Mouse (Mus musculus): Measurements from ENCODE around the gene Axin1. TPM values are rescaled to one million over a fixed set of nuclear protein-coding genes. Genes with fewer than 3 reads are reported as not detected.

The Axin1 gene
- polyA plus RNA-seq, 1 experiment from 2014 or later = 17.9 TPM

GRCm38 (mm10) chr17:26124560-26124959, 13.9 kb upstream of the Axin1 start:
- Histone ChIP-seq H3K4me2 (ENCODE audit: low read depth, low read length) (peak overlapping the region; percentile 79), H3K4me1 (ENCODE audit: control insufficient read depth, insufficient read depth, low read length) (peaks cover 6% of the 10 kb centered on the region; the same call in 1 of the 2 replicates), H3K9me3 (replicated peaks; ENCODE audit: control insufficient read depth, low read length) (no peaks in the 10 kb centered on the region), H3K36me3 (replicated peaks; ENCODE audit: control insufficient read depth, insufficient read depth, low read depth, low read length) (peaks cover 8% of the 10 kb centered on the region), H3K4me3 (ENCODE audit: low read depth, low read length) (peak overlapping the region; percentile 64), H3K9ac (replicated peaks; ENCODE audit: low read length) (peak overlapping the region; percentile 56; the same call in 1 of the 2 replicates), H3K27me3 (ENCODE audit: control insufficient read depth, insufficient read depth, low read length) (no peaks in the 10 kb centered on the region), H3K27ac (replicated peaks; ENCODE audit: low read depth, low read length) (no peak overlapping the region)
- WGBS = 87% methylated on average over 7 of the region's 7 CpGs
- no peak for ATAC-seq (replicated peaks; ENCODE audit: insufficient number of reproducible peaks, low FRiP score, low TSS enrichment, low read depth)
- no peak for DNase-seq (ENCODE audit: low spot score)

- ATAC-seq (replicated peaks; ENCODE audit: insufficient number of reproducible peaks, low FRiP score, low TSS enrichment, low read depth) (no peak), DNase-seq (ENCODE audit: low spot score) (no peak)
- peaks cover 6% of the 10 kb centered on the region; the same call in 1 of the 2 replicates for H3K4me1 ChIP-seq (ENCODE audit: control insufficient read depth, insufficient read depth, low read length)
- 95% methylated on average over 10 of the region's 10 CpGs for WGBS
- no peak overlapping the region for H3K4me3 ChIP-seq (ENCODE audit: low read depth, low read length)
- H3K4me2 ChIP-seq (ENCODE audit: low read depth, low read length) = no peak overlapping the region
- H3K27ac ChIP-seq (replicated peaks; ENCODE audit: low read depth, low read length) = no peak overlapping the region
- H3K9me3 ChIP-seq (replicated peaks; ENCODE audit: control insufficient read depth, low read length) = no peaks in the 10 kb centered on the region
- no peak overlapping the region for H3K9ac ChIP-seq (replicated peaks; ENCODE audit: low read length)
- no peaks in the 10 kb centered on the region for H3K27me3 ChIP-seq (ENCODE audit: control insufficient read depth, insufficient read depth, low read length)
- H3K36me3 ChIP-seq (replicated peaks; ENCODE audit: control insufficient read depth, insufficient read depth, low read depth, low read length) = peaks cover 11% of the 10 kb centered on the region
Measured at GRCm38 (mm10) chr17:26125226-26125625, 13.3 kb upstream of the Axin1 start.

GRCm38 (mm10) chr17:26131062-26131732, 7.3 kb upstream of the Axin1 start:
- no peak for ATAC-seq (replicated peaks; ENCODE audit: insufficient number of reproducible peaks, low FRiP score, low TSS enrichment, low read depth)
- no peak overlapping the region for H3K9ac ChIP-seq (replicated peaks; ENCODE audit: low read length)
- no peak overlapping the region for H3K27ac ChIP-seq (replicated peaks; ENCODE audit: low read depth, low read length)
- peaks cover 8% of the 10 kb centered on the region for H3K36me3 ChIP-seq (replicated peaks; ENCODE audit: control insufficient read depth, insufficient read depth, low read depth, low read length)
- no peaks in the 10 kb centered on the region for H3K9me3 ChIP-seq (replicated peaks; ENCODE audit: control insufficient read depth, low read length)
- H3K4me3 ChIP-seq (ENCODE audit: low read depth, low read length) = no peak overlapping the region
- no peaks in the 10 kb centered on the region for H3K4me1 ChIP-seq (ENCODE audit: control insufficient read depth, insufficient read depth, low read length)
- DNase-seq (ENCODE audit: low spot score) = no peak
- 83% methylated on average over 18 of the region's 18 CpGs for WGBS
- no peaks in the 10 kb centered on the region for H3K27me3 ChIP-seq (ENCODE audit: control insufficient read depth, insufficient read depth, low read length)
- no peak overlapping the region for H3K4me2 ChIP-seq (ENCODE audit: low read depth, low read length)

GRCm38 (mm10) chr17:26131856-26132853, 6.3 kb upstream of the Axin1 start:
- Histone ChIP-seq H3K4me3 (ENCODE audit: low read depth, low read length) (no peak overlapping the region), H3K36me3 (replicated peaks; ENCODE audit: control insufficient read depth, insufficient read depth, low read depth, low read length) (peaks cover 5% of the 10 kb centered on the region), H3K4me1 (ENCODE audit: control insufficient read depth, insufficient read depth, low read length) (no peaks in the 10 kb centered on the region), H3K4me2 (ENCODE audit: low read depth, low read length) (no peak overlapping the region), H3K9ac (replicated peaks; ENCODE audit: low read length) (no peak overlapping the region), H3K27me3 (ENCODE audit: control insufficient read depth, insufficient read depth, low read length) (no peaks in the 10 kb centered on the region), H3K9me3 (replicated peaks; ENCODE audit: control insufficient read depth, low read length) (no peaks in the 10 kb centered on the region), H3K27ac (replicated peaks; ENCODE audit: low read depth, low read length) (no peak overlapping the region)
- 86% methylated on average over 18 of the region's 18 CpGs for WGBS
- ATAC-seq (replicated peaks; ENCODE audit: insufficient number of reproducible peaks, low FRiP score, low TSS enrichment, low read depth) = no peak
- DNase-seq (ENCODE audit: low spot score) = no peak

GRCm38 (mm10) chr17:26137106-26137750, 1.3 kb upstream of the Axin1 start:
- no peaks in the 10 kb centered on the region for H3K9me3 ChIP-seq (replicated peaks; ENCODE audit: control insufficient read depth, low read length)
- WGBS = 85% methylated on average over 11 of the region's 11 CpGs
- no peak overlapping the region for H3K9ac ChIP-seq (replicated peaks; ENCODE audit: low read length)
- ATAC-seq (replicated peaks; ENCODE audit: insufficient number of reproducible peaks, low FRiP score, low TSS enrichment, low read depth) (no peak), DNase-seq (ENCODE audit: low spot score) (no peak)
- H3K27ac ChIP-seq (replicated peaks; ENCODE audit: low read depth, low read length) = no peak overlapping the region
- H3K36me3 ChIP-seq (replicated peaks; ENCODE audit: control insufficient read depth, insufficient read depth, low read depth, low read length) = no peaks in the 10 kb centered on the region
- H3K27me3 ChIP-seq (ENCODE audit: control insufficient read depth, insufficient read depth, low read length) = no peaks in the 10 kb centered on the region
- no peak overlapping the region for H3K4me3 ChIP-seq (ENCODE audit: low read depth, low read length)
- H3K4me1 ChIP-seq (ENCODE audit: control insufficient read depth, insufficient read depth, low read length) = peaks cover 3% of the 10 kb centered on the region; the same call in 1 of the 2 replicates
- H3K4me2 ChIP-seq (ENCODE audit: low read depth, low read length) = no peak overlapping the region

- Histone ChIP-seq H3K36me3 (replicated peaks; ENCODE audit: control insufficient read depth, insufficient read depth, low read depth, low read length) (peaks cover under 1% of the 10 kb centered on the region), H3K4me2 (ENCODE audit: low read depth, low read length) (peak overlapping the region; percentile 57), H3K27ac (replicated peaks; ENCODE audit: low read depth, low read length) (no peak overlapping the region), H3K27me3 (ENCODE audit: control insufficient read depth, insufficient read depth, low read length) (no peaks in the 10 kb centered on the region), H3K4me3 (ENCODE audit: low read depth, low read length) (peak overlapping the region; percentile 87), H3K9ac (replicated peaks; ENCODE audit: low read length) (peak overlapping the region; percentile 58; the same call in 1 of the 2 replicates), H3K9me3 (replicated peaks; ENCODE audit: control insufficient read depth, low read length) (no peaks in the 10 kb centered on the region), H3K4me1 (ENCODE audit: control insufficient read depth, insufficient read depth, low read length) (peaks cover 3% of the 10 kb centered on the region; the same call in 1 of the 2 replicates)
- ATAC-seq (replicated peaks; ENCODE audit: insufficient number of reproducible peaks, low FRiP score, low TSS enrichment, low read depth) (no peak), DNase-seq (ENCODE audit: low spot score) (no peak)
- WGBS = 83% methylated on average over 2 of the region's 2 CpGs
Measured at GRCm38 (mm10) chr17:26137751-26138130, 747 bp upstream of the Axin1 start.

GRCm38 (mm10) chr17:26138901-26139381, 453 bp downstream of the Axin1 start:
- DNase-seq (ENCODE audit: low spot score) = peak; percentile 43
- H3K36me3 ChIP-seq (replicated peaks; ENCODE audit: control insufficient read depth, insufficient read depth, low read depth, low read length) = peaks cover 3% of the 10 kb centered on the region
- peak; percentile 68 for ATAC-seq (replicated peaks; ENCODE audit: insufficient number of reproducible peaks, low FRiP score, low TSS enrichment, low read depth)
- H3K9me3 ChIP-seq (replicated peaks; ENCODE audit: control insufficient read depth, low read length) = no peaks in the 10 kb centered on the region
- peak overlapping the region; percentile 98 for H3K9ac ChIP-seq (replicated peaks; ENCODE audit: low read length)
- under 1% methylated on average over 43 of the region's 58 CpGs for WGBS
- peak overlapping the region; percentile 60 for H3K4me2 ChIP-seq (ENCODE audit: low read depth, low read length)
- no peaks in the 10 kb centered on the region for H3K27me3 ChIP-seq (ENCODE audit: control insufficient read depth, insufficient read depth, low read length)
- H3K4me3 ChIP-seq (ENCODE audit: low read depth, low read length) = peak overlapping the region; percentile 87
- peaks cover 3% of the 10 kb centered on the region; the same call in 1 of the 2 replicates for H3K4me1 ChIP-seq (ENCODE audit: control insufficient read depth, insufficient read depth, low read length)
- H3K27ac ChIP-seq (replicated peaks; ENCODE audit: low read depth, low read length) = peak overlapping the region; percentile 82
